Mouse (Mus musculus) megakaryocyte, embryonic 14.5 days (primary cell): ENCODE measurements around the gene Nr1h3. TPM values are rescaled to one million over a fixed set of nuclear protein-coding genes. Genes with fewer than 3 reads are reported as not detected.

Source experiments
- H3K27me3 ChIP-seq: replicated peaks from 2 replicates; pipeline ENCODE3; 2012; ENCODE audit warnings: inconsistent platforms
- H3K36me3 ChIP-seq: replicated peaks from 2 replicates; pipeline ENCODE3; 2012; ENCODE audit warnings: low read length, inconsistent platforms, mixed read lengths
- H3K4me1 ChIP-seq: 2 replicates; pipeline ENCODE4 v1.6.1; 2012; ENCODE audit warnings: inconsistent platforms
- H3K4me3 ChIP-seq: replicated peaks from 2 replicates; pipeline ENCODE3; 2012; ENCODE audit warnings: moderate library complexity, mild to moderate bottlenecking, inconsistent platforms
- H3K9me3 ChIP-seq: 2 replicates; pipeline ENCODE4 v1.6.1; 2012; ENCODE audit warnings: inconsistent platforms
- FLI1 ChIP-seq: IDR thresholded peaks from 2 replicates; pipeline ENCODE4 v1.6.1; 2012; ENCODE audit warnings: low read length, inconsistent platforms, mixed read lengths
- GATA1 ChIP-seq: IDR thresholded peaks from 3 replicates; pipeline ENCODE4 v1.6.1; 2012; ENCODE audit warnings: mixed read lengths, low read length, inconsistent platforms, borderline replicate concordance
- polyA plus RNA-seq: library from polyadenylated mRNA; stranded (reverse); fragments of >175 nt; gene quantifications from 2 replicates; pipeline ENCODE4 v1.2.3, GENCODE M21; 2012; ENCODE audit warnings: low replicate concordance; ENCODE audit not compliant: insufficient read depth

Nr1h3 gene
- polyA plus RNA-seq, 1 experiment: 7.4 TPM

DNA sequence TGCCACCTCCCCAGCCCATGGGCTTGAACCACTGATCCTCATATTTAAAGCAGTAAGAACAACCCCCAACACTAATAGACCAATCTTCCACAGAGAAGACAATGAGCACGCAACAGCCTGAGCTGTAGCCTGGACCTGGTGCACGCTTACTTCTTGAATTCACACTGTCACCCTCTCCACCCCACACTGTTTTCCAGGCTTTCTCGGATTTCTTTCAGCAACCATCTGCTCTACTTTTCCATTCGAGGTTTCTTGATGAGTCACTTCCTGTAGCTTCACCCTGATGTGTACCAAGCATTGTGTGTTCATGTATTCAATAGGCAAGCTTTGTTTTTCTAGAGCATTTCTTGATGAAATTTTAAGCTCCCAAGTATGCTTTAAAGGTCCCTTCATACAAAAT, 15.2 kb downstream of the Nr1h3 start:
- no peak for TF ChIP-seq FLI1
- no peak for TF ChIP-seq GATA1
- peaks cover 67% of the 10 kb centered on the region for H3K4me1 ChIP-seq
- H3K9me3 ChIP-seq: no peaks in the 10 kb centered on the region
- peaks cover 3% of the 10 kb centered on the region for H3K27me3 ChIP-seq
- H3K36me3 ChIP-seq: peaks cover 9% of the 10 kb centered on the region
- peak overlapping the region; percentile 74 for H3K4me3 ChIP-seq

GRCm38 (mm10) chr2:91186208-91186607, 16.4 kb downstream of the Nr1h3 start:
- no peak for TF ChIP-seq FLI1
- TF ChIP-seq GATA1: no peak
- no peaks in the 10 kb centered on the region for H3K9me3 ChIP-seq
- peaks cover 15% of the 10 kb centered on the region for H3K36me3 ChIP-seq

GRCm38 (mm10) chr2:91183711-91184405, 18.8 kb downstream of the Nr1h3 start, which contains the start of gene Madd:
Madd (minus strand) TSS chr2:91183837.
- TF ChIP-seq FLI1 (no peak; the same call in 1 of the 2 replicates), GATA1 (no peak)
- Histone ChIP-seq H3K9me3 (no peaks in the 10 kb centered on the region), H3K4me1 (peaks cover 69% of the 10 kb centered on the region), H3K36me3 (peaks cover 35% of the 10 kb centered on the region), H3K4me3 (peak within 1 kb of the TSS; percentile 97), H3K27me3 (no peaks in the 10 kb centered on the region)

More at GRCm38 (mm10) chr2:91186208-91186607, 16.4 kb downstream of the Nr1h3 start:
- Histone ChIP-seq H3K27me3 (no peaks in the 10 kb centered on the region), H3K4me1 (peaks cover 72% of the 10 kb centered on the region), H3K4me3 (no peak overlapping the region)

DNA sequence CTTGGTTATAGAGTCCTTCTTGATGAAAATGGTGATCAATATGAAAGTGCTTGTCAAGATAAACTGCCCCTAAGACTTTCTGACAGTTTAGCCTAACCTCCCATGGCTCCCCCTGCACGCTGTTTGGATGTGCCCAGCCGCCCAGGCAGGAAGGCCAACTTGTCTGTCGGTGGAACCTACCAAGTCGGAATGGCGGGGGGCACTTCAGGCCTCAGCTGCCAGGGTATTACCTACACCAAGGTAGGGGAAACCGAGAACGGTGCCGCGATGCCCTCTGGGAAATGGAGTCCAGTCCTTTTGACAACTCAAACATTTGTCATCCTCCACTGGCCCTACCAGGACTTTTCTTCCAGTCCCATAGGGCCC, 19.5 kb downstream of the Nr1h3 start:
- Histone ChIP-seq H3K36me3 (peaks cover 42% of the 10 kb centered on the region), H3K4me3 (peak overlapping the region; percentile 97), H3K27me3 (no peaks in the 10 kb centered on the region), H3K4me1 (peaks cover 67% of the 10 kb centered on the region), H3K9me3 (no peaks in the 10 kb centered on the region)
- no peak for TF ChIP-seq GATA1
- TF ChIP-seq FLI1: no peak

DNA sequence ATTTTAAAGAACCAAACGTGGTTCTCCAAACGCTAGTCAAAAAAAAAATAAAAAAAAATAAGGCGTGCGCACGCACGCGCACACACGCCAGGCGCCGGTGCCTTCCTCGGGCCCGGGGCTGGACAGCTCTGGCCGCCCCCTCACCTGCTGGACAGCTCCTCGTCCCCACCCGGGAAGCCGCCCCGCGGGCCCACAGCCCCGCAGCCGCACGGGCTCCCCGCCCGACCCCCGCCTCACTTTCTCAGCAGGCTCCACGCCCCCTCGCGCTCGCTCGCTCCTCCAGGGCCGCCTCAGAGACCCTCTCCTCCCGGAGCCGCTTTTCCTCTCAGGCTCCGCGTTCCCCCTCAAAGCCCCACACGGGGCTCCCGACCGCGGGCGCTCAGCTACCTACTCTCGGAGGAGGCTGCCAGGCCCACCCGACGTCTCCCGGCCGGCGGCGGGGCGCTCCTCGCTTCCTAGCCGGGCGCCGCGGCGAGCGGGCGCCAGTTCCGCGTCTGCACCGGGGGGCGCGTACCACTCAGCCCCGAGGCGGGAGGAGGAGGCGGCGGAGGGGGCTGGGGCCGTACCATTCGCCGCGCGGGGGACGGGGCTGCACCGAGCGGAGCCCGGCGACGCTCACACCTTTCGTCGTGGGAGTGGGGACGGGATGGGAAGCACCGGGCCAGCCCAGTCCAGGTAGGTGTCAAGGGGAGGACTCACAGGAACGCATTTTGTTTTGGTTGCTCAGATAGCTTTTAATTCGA, 20.1 kb downstream of the Nr1h3 start:
- Histone ChIP-seq H3K9me3 (no peaks in the 10 kb centered on the region), H3K27me3 (no peaks in the 10 kb centered on the region), H3K36me3 (peaks cover 48% of the 10 kb centered on the region), H3K4me3 (peak overlapping the region; percentile 97), H3K4me1 (peaks cover 69% of the 10 kb centered on the region)
- TF ChIP-seq GATA1: no peak
- TF ChIP-seq FLI1: no peak

DNA sequence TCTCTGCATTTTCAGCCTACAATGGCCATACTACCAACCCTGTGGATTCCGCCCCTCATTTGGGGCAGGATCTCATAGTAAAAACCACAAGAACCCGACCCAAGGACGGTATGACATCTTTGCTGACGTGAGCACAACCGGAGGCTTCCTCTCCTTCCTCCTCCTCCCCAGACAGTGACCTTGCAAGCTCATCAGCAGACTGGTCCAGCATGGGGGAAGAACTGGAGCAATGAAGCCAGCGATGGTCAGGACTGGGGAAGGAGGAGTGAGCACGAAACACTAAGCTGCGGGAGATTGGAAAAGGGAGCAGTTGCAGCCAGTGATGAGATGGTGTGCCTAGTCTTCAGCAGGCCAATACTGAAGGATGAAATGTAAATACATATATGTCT, 20.6 kb downstream of the Nr1h3 start:
- peaks cover 51% of the 10 kb centered on the region for H3K36me3 ChIP-seq
- H3K9me3 ChIP-seq: no peaks in the 10 kb centered on the region
- TF ChIP-seq FLI1 (no peak), GATA1 (no peak)
- peaks cover 63% of the 10 kb centered on the region for H3K4me1 ChIP-seq
- H3K27me3 ChIP-seq: no peaks in the 10 kb centered on the region
- H3K4me3 ChIP-seq: peak overlapping the region; percentile 97

DNA sequence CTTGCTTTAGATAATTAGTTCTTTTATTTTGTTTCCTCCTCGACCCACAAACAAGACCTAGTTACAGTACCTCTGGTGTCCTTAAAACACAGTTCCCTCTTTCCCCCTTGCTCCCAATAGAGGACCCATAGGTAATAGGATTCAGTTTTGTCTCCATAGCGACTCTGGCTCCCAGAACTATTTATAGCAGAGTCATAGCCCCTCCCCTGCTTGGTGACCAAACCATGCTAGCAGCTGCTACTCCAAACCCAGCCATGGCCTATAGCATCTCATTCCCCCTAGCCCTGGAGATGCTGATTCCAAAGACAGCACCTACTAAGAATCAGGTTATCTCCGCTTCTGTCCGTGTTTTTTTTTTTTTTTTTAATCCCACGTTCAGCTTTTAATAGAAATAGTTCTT, 21.9 kb downstream of the Nr1h3 start:
- peaks cover 64% of the 10 kb centered on the region for H3K36me3 ChIP-seq
- no peaks in the 10 kb centered on the region for H3K9me3 ChIP-seq
- peaks cover 55% of the 10 kb centered on the region for H3K4me1 ChIP-seq
- peak overlapping the region; percentile 40 for H3K4me3 ChIP-seq
- TF ChIP-seq GATA1 (no peak), FLI1 (no peak)
- no peaks in the 10 kb centered on the region for H3K27me3 ChIP-seq

DNA sequence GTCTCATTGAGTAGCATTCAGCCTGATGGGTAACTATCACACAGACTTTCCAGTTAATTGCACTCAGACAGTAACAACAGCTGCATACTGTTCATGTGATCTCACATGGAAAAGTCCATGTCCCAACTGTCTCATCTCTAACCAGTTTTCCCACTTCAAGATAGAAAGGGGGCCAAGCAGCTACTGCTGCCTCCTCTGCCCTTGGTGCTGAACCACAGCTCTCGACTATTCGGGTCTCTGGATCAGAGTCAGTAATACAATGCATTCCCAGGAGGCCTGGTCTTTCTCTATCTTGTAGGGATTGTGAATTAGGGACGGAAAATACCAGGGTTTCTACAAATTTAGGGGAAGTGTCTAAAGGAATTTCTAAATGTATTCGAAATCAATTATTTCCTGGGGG, 22.8 kb downstream of the Nr1h3 start:
- no peaks in the 10 kb centered on the region for H3K27me3 ChIP-seq
- no peak for TF ChIP-seq FLI1
- no peak for TF ChIP-seq GATA1
- H3K4me1 ChIP-seq: peaks cover 47% of the 10 kb centered on the region
- H3K36me3 ChIP-seq: peaks cover 69% of the 10 kb centered on the region
- H3K4me3 ChIP-seq: no peak overlapping the region
- no peaks in the 10 kb centered on the region for H3K9me3 ChIP-seq

- Histone ChIP-seq H3K27me3 (no peaks in the 10 kb centered on the region), H3K9me3 (no peaks in the 10 kb centered on the region), H3K4me3 (no peak overlapping the region), H3K36me3 (peaks cover 91% of the 10 kb centered on the region), H3K4me1 (peaks cover 24% of the 10 kb centered on the region)
- TF ChIP-seq GATA1 (no peak), FLI1 (no peak)
Observed at GRCm38 (mm10) chr2:91176234-91176633, 26.4 kb downstream of the Nr1h3 start.

GRCm38 (mm10) chr2:91175490-91175889, 27.1 kb downstream of the Nr1h3 start:
- TF ChIP-seq GATA1 (no peak), FLI1 (no peak)
- peaks cover 92% of the 10 kb centered on the region for H3K36me3 ChIP-seq
- H3K27me3 ChIP-seq: no peaks in the 10 kb centered on the region
- H3K4me3 ChIP-seq: no peak overlapping the region
- H3K4me1 ChIP-seq: peaks cover 17% of the 10 kb centered on the region
- no peaks in the 10 kb centered on the region for H3K9me3 ChIP-seq
